Mouse (Mus musculus): ENCODE measurements at regions not wholly inside any gene's neighbourhood (a gene's known extent, or its start where the extent isn't known, plus 50 kb on each side); places are given as distances from the start of the nearest gene placed in this dataset.

GRCm38 (mm10) chr10:68902670-68903069, 179.2 kb downstream of the Tmem26 start:
- H3K79me2 ChIP-seq (ENCODE audit: inconsistent target), result no peaks in the 10 kb centered on the region
- H3K27ac ChIP-seq, result no peak overlapping the region
- no peak overlapping the region for H3K4me3 ChIP-seq (ENCODE audit: inconsistent target)
- 31% methylated on average over 3 of the region's 3 CpGs for WGBS (ENCODE audit: missing documents)
- H3K36me3 ChIP-seq (ENCODE audit: inconsistent target), result no peaks in the 10 kb centered on the region

- Histone ChIP-seq H3K79me2 (ENCODE audit: inconsistent target) (no peaks in the 10 kb centered on the region), H3K4me3 (ENCODE audit: inconsistent target) (no peak overlapping the region), H3K27ac (no peak overlapping the region), H3K36me3 (ENCODE audit: inconsistent target) (no peaks in the 10 kb centered on the region)
- 94% methylated on average over 10 of the region's 10 CpGs for WGBS (ENCODE audit: missing documents)
These were observed 180.9 kb downstream of the Tmem26 start for GRCm38 (mm10) chr10:68904337-68904736.

- no peaks in the 10 kb centered on the region for H3K36me3 ChIP-seq (ENCODE audit: inconsistent target)
- 15% methylated on average over 2 of the region's 5 CpGs for WGBS (ENCODE audit: missing documents)
- no peaks in the 10 kb centered on the region for H3K79me2 ChIP-seq (ENCODE audit: inconsistent target)
- no peak overlapping the region for H3K27ac ChIP-seq
- H3K4me3 ChIP-seq (ENCODE audit: inconsistent target), result no peak overlapping the region
These were observed 184.8 kb downstream of the Tmem26 start for GRCm38 (mm10) chr10:68908236-68908635.

- H3K79me2 ChIP-seq (ENCODE audit: inconsistent target), result no peaks in the 10 kb centered on the region
- no peak overlapping the region for H3K4me3 ChIP-seq (ENCODE audit: inconsistent target)
- no peak overlapping the region for H3K27ac ChIP-seq
- H3K36me3 ChIP-seq (ENCODE audit: inconsistent target), result no peaks in the 10 kb centered on the region
- 87% methylated on average over 10 of the region's 10 CpGs for WGBS (ENCODE audit: missing documents)
These were observed 185.6 kb downstream of the Tmem26 start for GRCm38 (mm10) chr10:68909018-68909417.

GRCm38 (mm10) chr10:68916147-68916546, 192.7 kb downstream of the Tmem26 start:
- 10% methylated on average over 7 of the region's 7 CpGs for WGBS (ENCODE audit: missing documents)
- Histone ChIP-seq H3K27ac (no peak overlapping the region), H3K79me2 (ENCODE audit: inconsistent target) (no peaks in the 10 kb centered on the region), H3K4me3 (ENCODE audit: inconsistent target) (no peak overlapping the region), H3K36me3 (ENCODE audit: inconsistent target) (no peaks in the 10 kb centered on the region)

GRCm38 (mm10) chr10:68935843-68936242, 212.4 kb downstream of the Tmem26 start:
- H3K27ac ChIP-seq, result no peak overlapping the region
- 39% methylated on average over 5 of the region's 5 CpGs for WGBS (ENCODE audit: missing documents)
- H3K79me2 ChIP-seq (ENCODE audit: inconsistent target), result no peaks in the 10 kb centered on the region
- H3K36me3 ChIP-seq (ENCODE audit: inconsistent target), result no peaks in the 10 kb centered on the region
- H3K4me3 ChIP-seq (ENCODE audit: inconsistent target), result no peak overlapping the region

GRCm38 (mm10) chr10:68943239-68943638, 208.0 kb upstream of the Rhobtb1 start:
- Histone ChIP-seq H3K79me2 (ENCODE audit: inconsistent target) (no peaks in the 10 kb centered on the region), H3K27ac (no peak overlapping the region), H3K36me3 (ENCODE audit: inconsistent target) (no peaks in the 10 kb centered on the region), H3K4me3 (ENCODE audit: inconsistent target) (no peak overlapping the region)
- 33% methylated on average over 5 of the region's 6 CpGs for WGBS (ENCODE audit: missing documents)

GRCm38 (mm10) chr10:68956539-68956938, 194.7 kb upstream of the Rhobtb1 start:
- Histone ChIP-seq H3K27ac (no peak overlapping the region), H3K36me3 (ENCODE audit: inconsistent target) (no peaks in the 10 kb centered on the region), H3K4me3 (ENCODE audit: inconsistent target) (no peak overlapping the region), H3K79me2 (ENCODE audit: inconsistent target) (no peaks in the 10 kb centered on the region)
- 89% methylated on average over 7 of the region's 7 CpGs for WGBS (ENCODE audit: missing documents)

- H3K27ac ChIP-seq, result no peak overlapping the region
- no peaks in the 10 kb centered on the region for H3K79me2 ChIP-seq (ENCODE audit: inconsistent target)
- no peak overlapping the region for H3K4me3 ChIP-seq (ENCODE audit: inconsistent target)
- H3K36me3 ChIP-seq (ENCODE audit: inconsistent target), result no peaks in the 10 kb centered on the region
- 100% methylated on average over 1 of the region's 1 CpGs for WGBS (ENCODE audit: missing documents)
These were observed 189.9 kb upstream of the Rhobtb1 start for GRCm38 (mm10) chr10:68961376-68961775.

GRCm38 (mm10) chr10:68963090-68963489, 188.1 kb upstream of the Rhobtb1 start:
- WGBS (ENCODE audit: missing documents), result 96% methylated on average over 8 of the region's 8 CpGs
- Histone ChIP-seq H3K27ac (no peak overlapping the region), H3K36me3 (ENCODE audit: inconsistent target) (no peaks in the 10 kb centered on the region), H3K4me3 (ENCODE audit: inconsistent target) (no peak overlapping the region), H3K79me2 (ENCODE audit: inconsistent target) (no peaks in the 10 kb centered on the region)

- WGBS (ENCODE audit: missing documents), result 100% methylated on average over 1 of the region's 1 CpGs
- H3K27ac ChIP-seq, result no peak overlapping the region
- no peaks in the 10 kb centered on the region for H3K36me3 ChIP-seq (ENCODE audit: inconsistent target)
- H3K79me2 ChIP-seq (ENCODE audit: inconsistent target), result no peaks in the 10 kb centered on the region
- no peak overlapping the region for H3K4me3 ChIP-seq (ENCODE audit: inconsistent target)
These were observed 186.0 kb upstream of the Rhobtb1 start for GRCm38 (mm10) chr10:68965271-68965670.

- WGBS (ENCODE audit: missing documents), result 86% methylated on average over 15 of the region's 15 CpGs
- Histone ChIP-seq H3K79me2 (ENCODE audit: inconsistent target) (no peaks in the 10 kb centered on the region), H3K36me3 (ENCODE audit: inconsistent target) (no peaks in the 10 kb centered on the region), H3K4me3 (ENCODE audit: inconsistent target) (no peak overlapping the region), H3K27ac (no peak overlapping the region)
These were observed 183.0 kb upstream of the Rhobtb1 start for GRCm38 (mm10) chr10:68967976-68968968.

GRCm38 (mm10) chr10:68970521-68970920, 180.7 kb upstream of the Rhobtb1 start:
- H3K79me2 ChIP-seq (ENCODE audit: inconsistent target), result no peaks in the 10 kb centered on the region
- WGBS (ENCODE audit: missing documents), result 56% methylated on average over 2 of the region's 2 CpGs
- H3K36me3 ChIP-seq (ENCODE audit: inconsistent target), result no peaks in the 10 kb centered on the region
- no peak overlapping the region for H3K27ac ChIP-seq
- H3K4me3 ChIP-seq (ENCODE audit: inconsistent target), result no peak overlapping the region

GRCm38 (mm10) chr10:68974771-68975170, 176.5 kb upstream of the Rhobtb1 start:
- no peak overlapping the region for H3K27ac ChIP-seq
- no peaks in the 10 kb centered on the region for H3K79me2 ChIP-seq (ENCODE audit: inconsistent target)
- no peaks in the 10 kb centered on the region for H3K36me3 ChIP-seq (ENCODE audit: inconsistent target)
- 88% methylated on average over 7 of the region's 7 CpGs for WGBS (ENCODE audit: missing documents)
- no peak overlapping the region for H3K4me3 ChIP-seq (ENCODE audit: inconsistent target)

- Histone ChIP-seq H3K27ac (no peak overlapping the region), H3K4me3 (ENCODE audit: inconsistent target) (no peak overlapping the region), H3K79me2 (ENCODE audit: inconsistent target) (no peaks in the 10 kb centered on the region), H3K36me3 (ENCODE audit: inconsistent target) (no peaks in the 10 kb centered on the region)
- WGBS (ENCODE audit: missing documents), result 84% methylated on average over 10 of the region's 10 CpGs
These were observed 174.7 kb upstream of the Rhobtb1 start for GRCm38 (mm10) chr10:68976443-68977025.

Data from macrophage (primary cell).